Mouse (Mus musculus): Measurements from ENCODE around the gene Ddx24. TPM values are rescaled to one million over a fixed set of nuclear protein-coding genes. Genes with fewer than 3 reads are reported as not detected.
A peak's percentile ranks its signal among the peaks of the same experiment; 100 is the strongest.
"Not testable (repeated sequence)": the region's sequence is repeated elsewhere in the genome, so short reads cannot be mapped to it uniquely, and the experiment has no call there.

The Ddx24 gene
- total and polyA plus RNA-seq, 3 experiments, result 76.2 to 125 (median 83.0) TPM

DNA sequence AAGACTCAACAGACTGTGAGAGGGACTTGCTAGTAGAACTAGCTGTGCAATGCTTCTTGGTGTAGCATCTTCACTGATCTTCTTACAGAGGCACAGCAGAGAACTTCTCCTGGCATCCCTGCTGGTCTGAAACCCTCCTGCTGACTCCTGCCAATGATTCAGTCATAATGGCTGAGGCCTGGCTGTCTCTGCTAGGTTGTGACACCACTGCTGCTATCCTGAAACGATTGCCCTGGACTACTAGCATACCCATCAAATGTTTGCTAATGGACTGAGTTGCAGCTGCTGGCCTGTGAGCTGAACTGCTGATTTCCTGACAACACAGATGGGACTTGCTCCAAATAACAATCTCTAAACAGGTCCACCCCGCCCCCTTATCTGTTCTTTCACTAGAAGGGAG lies 48.9 kb upstream of the Ddx24 start:
- DNase-seq (ENCODE audit: extremely low read depth), result no peak
- H3K4me2 ChIP-seq (ENCODE audit: insufficient read depth, low read depth, poor library complexity, severe bottlenecking), result no peak overlapping the region
- no peak overlapping the region for H3K4me3 ChIP-seq (replicated peaks in 1 of 3; ENCODE audit: low read depth in 2 of 3, low read length in 2 of 3, poor library complexity in 1 of 3)
- in situ Hi-C loops (cut with MboI; ENCODE audit: low pct_ligation_motif_present, low pct_unique_long_range_greater_than_20kb, low sequenced_read_pairs), result no loop called here
- H3K36me3 ChIP-seq (replicated peaks in 1 of 2; ENCODE audit: control insufficient read depth in 1 of 2, insufficient read depth in 1 of 2, low read length in 1 of 2), result no peaks in the 10 kb centered on the region
- H3K9me3 ChIP-seq (replicated peaks; ENCODE audit: low read length), result no peaks in the 10 kb centered on the region
- peaks cover 10% of the 10 kb centered on the region for H3K27me3 ChIP-seq (replicated peaks)
- no peak overlapping the region for H3K9ac ChIP-seq (ENCODE audit: insufficient read depth, low read depth)
- dilution Hi-C loops (cut with MboI; ENCODE audit: extremely low pct_ligation_motif_present, extremely low pct_unique_long_range_greater_than_20kb, low sequenced_read_pairs), result no loop called here
- H3K79me2 ChIP-seq (replicated peaks; ENCODE audit: control insufficient read depth, extremely low read depth, insufficient read depth, poor library complexity, severe bottlenecking), result no peaks in the 10 kb centered on the region
- TF ChIP-seq NRF1 (IDR thresholded peaks at IDR 0.05; ENCODE audit: low read depth, low read length) (no peak), NELFE (IDR thresholded peaks at IDR 0.05; ENCODE audit: low read depth, low read length) (no peak), PAX5 (IDR thresholded peaks at IDR 0.05; ENCODE audit: low read length) (no peak), CHD2 (IDR thresholded peaks at IDR 0.05; ENCODE audit: low read length) (no peak), ELF1 (IDR thresholded peaks at IDR 0.05; ENCODE audit: low read depth, low read length) (no peak), IRF4 (IDR thresholded peaks at IDR 0.05; ENCODE audit: low read depth, low read length) (no peak), EP300 (IDR thresholded peaks at IDR 0.05; ENCODE audit: low read length) (no peak), BHLHE40 (IDR thresholded peaks at IDR 0.05; ENCODE audit: low read depth, low read length) (no peak), ETS1 (conservative IDR thresholded peaks at IDR 0.05; ENCODE audit: low read depth, low read length) (no peak), KAT2A (IDR thresholded peaks at IDR 0.05; ENCODE audit: insufficient replicate concordance, low read length) (no peak), TCF12 (IDR thresholded peaks at IDR 0.05; ENCODE audit: low read depth, low read length) (no peak), MAZ (IDR thresholded peaks at IDR 0.05; ENCODE audit: low read depth, low read length) (no peak), RCOR1 (conservative IDR thresholded peaks at IDR 0.05; ENCODE audit: low read depth, low read length) (no peak), USF2 (conservative IDR thresholded peaks at IDR 0.05; ENCODE audit: low read depth, low read length) (no peak), E2F4 (IDR thresholded peaks at IDR 0.05; ENCODE audit: insufficient replicate concordance, low read depth, low read length) (no peak)
- peaks cover 9 to 15% of the 10 kb centered on the region in 2 experiments for H3K4me1 ChIP-seq (ENCODE audit: control insufficient read depth in 1 of 2, insufficient read depth in 2 of 2)
- H3K27ac ChIP-seq (ENCODE audit: insufficient read depth, low read depth), result peak overlapping the region; percentile 20; the same call in 1 of the 2 replicates

DNA sequence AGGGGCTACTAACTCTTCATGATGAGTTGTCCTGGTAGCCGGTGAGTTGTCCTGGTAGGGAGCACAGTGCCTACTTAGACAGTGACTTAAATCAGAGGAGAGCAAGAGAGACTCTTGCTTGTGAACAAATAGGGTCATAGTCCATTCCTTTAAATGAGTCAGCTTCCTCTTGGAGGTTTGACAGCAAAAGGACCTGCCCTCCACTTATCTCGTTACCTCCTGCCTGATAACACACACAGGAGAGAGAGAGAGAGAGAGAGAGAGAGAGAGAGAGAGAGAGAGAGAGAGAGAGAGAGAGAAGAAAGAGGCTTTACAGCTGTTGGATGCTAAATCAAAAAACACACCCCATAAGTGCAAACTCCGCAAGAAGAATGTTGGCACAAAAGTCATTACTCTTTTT lies 31.5 kb upstream of the Ddx24 start, which contains the start of gene Ifi27l2b:
TSS of gene Ifi27l2b (minus strand) at position 84 of the 400 bp plus-strand sequence.
- dilution Hi-C loops (cut with MboI; ENCODE audit: extremely low pct_ligation_motif_present, extremely low pct_unique_long_range_greater_than_20kb, low sequenced_read_pairs), result no loop called here

DNA sequence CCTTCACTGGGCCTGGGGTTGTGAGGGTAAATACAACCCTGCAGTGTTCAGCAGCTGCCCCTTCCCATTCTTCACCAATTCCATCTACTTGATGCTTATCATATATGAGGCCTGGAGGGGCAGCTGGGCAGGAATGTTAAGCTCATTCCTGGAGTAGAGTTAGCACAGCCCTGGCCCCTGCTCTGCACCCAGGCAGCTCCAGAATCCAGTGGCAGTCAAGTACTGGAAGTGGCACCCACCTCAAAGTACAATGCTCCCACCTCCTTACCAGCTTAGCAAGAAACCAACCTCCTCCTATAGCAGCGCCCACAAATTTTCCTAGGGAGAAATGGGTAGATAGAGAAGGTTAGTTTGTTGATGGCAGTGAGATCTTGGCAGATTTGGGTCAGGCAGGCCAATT lies 31.1 kb upstream of the Ddx24 start:
- H3K36me3 ChIP-seq (replicated peaks in 1 of 2; ENCODE audit: control insufficient read depth in 1 of 2, insufficient read depth in 1 of 2, low read length in 1 of 2); DNase-seq (ENCODE audit: extremely low read depth); H3K4me3 ChIP-seq (replicated peaks in 1 of 3; ENCODE audit: low read depth in 2 of 3, low read length in 2 of 3, poor library complexity in 1 of 3); H3K4me2 ChIP-seq (ENCODE audit: insufficient read depth, low read depth, poor library complexity, severe bottlenecking); H3K9ac ChIP-seq (ENCODE audit: insufficient read depth, low read depth); H3K27ac ChIP-seq (ENCODE audit: insufficient read depth, low read depth); dilution Hi-C loops (cut with MboI; ENCODE audit: extremely low pct_ligation_motif_present, extremely low pct_unique_long_range_greater_than_20kb, low sequenced_read_pairs); H3K4me1 ChIP-seq (ENCODE audit: control insufficient read depth in 1 of 2, insufficient read depth in 2 of 2); H3K79me2 ChIP-seq (replicated peaks; ENCODE audit: control insufficient read depth, extremely low read depth, insufficient read depth, poor library complexity, severe bottlenecking); in situ Hi-C loops (cut with MboI; ENCODE audit: low pct_ligation_motif_present, low pct_unique_long_range_greater_than_20kb, low sequenced_read_pairs); H3K9me3 ChIP-seq (replicated peaks; ENCODE audit: low read length): not testable (repeated sequence)
- H3K27me3 ChIP-seq (replicated peaks), result peaks cover 16% of the 10 kb centered on the region

More for the DNA sequence above, 31.5 kb upstream of the Ddx24 start, which contains the start of gene Ifi27l2b:
- no peak for DNase-seq (ENCODE audit: extremely low read depth)
- H3K4me1 ChIP-seq (ENCODE audit: control insufficient read depth in 1 of 2, insufficient read depth in 2 of 2), result no peaks in the 10 kb centered on the region
- in situ Hi-C loops (cut with MboI; ENCODE audit: low pct_ligation_motif_present, low pct_unique_long_range_greater_than_20kb, low sequenced_read_pairs), result no loop called here
- no peak within 1 kb of the TSS for H3K4me3 ChIP-seq (replicated peaks in 1 of 3; ENCODE audit: low read depth in 2 of 3, low read length in 2 of 3, poor library complexity in 1 of 3)
- no peaks in the 10 kb centered on the region for H3K36me3 ChIP-seq (replicated peaks in 1 of 2; ENCODE audit: control insufficient read depth in 1 of 2, insufficient read depth in 1 of 2, low read length in 1 of 2)
- no peak within 1 kb of the TSS for H3K4me2 ChIP-seq (ENCODE audit: insufficient read depth, low read depth, poor library complexity, severe bottlenecking)
- TF ChIP-seq RCOR1 (conservative IDR thresholded peaks at IDR 0.05; ENCODE audit: low read depth, low read length), result no peak
- TF ChIP-seq SMC3 (IDR thresholded peaks at IDR 0.05; ENCODE audit: low read depth, low read length), result no peak
- no peak for TF ChIP-seq MXI1 (IDR thresholded peaks at IDR 0.05; ENCODE audit: low read depth, low read length)
- TF ChIP-seq NRF1 (IDR thresholded peaks at IDR 0.05; ENCODE audit: low read depth, low read length), result no peak
- TF ChIP-seq ZC3H11A (IDR thresholded peaks at IDR 0.05; ENCODE audit: low read depth, low read length), result no peak
- TF ChIP-seq USF2 (conservative IDR thresholded peaks at IDR 0.05; ENCODE audit: low read depth, low read length), result no peak
- no peak for TF ChIP-seq POLR2AphosphoS2 (IDR thresholded peaks at IDR 0.05; ENCODE audit: low read depth, low read length)
- TF ChIP-seq RAD21 (IDR thresholded peaks at IDR 0.05; ENCODE audit: low read depth, low read length), result no peak
- TF ChIP-seq EP300 (IDR thresholded peaks at IDR 0.05; ENCODE audit: low read length), result no peak
- TF ChIP-seq KAT2A (IDR thresholded peaks at IDR 0.05; ENCODE audit: insufficient replicate concordance, low read length), result no peak
- no peak for TF ChIP-seq JUN (IDR thresholded peaks at IDR 0.05; ENCODE audit: insufficient read depth, low read depth, low read length)
- no peak for TF ChIP-seq USF1 (IDR thresholded peaks at IDR 0.05; ENCODE audit: low read depth, low read length)
- TF ChIP-seq ELF1 (IDR thresholded peaks at IDR 0.05; ENCODE audit: low read depth, low read length), result no peak
- no peak for TF ChIP-seq IRF4 (IDR thresholded peaks at IDR 0.05; ENCODE audit: low read depth, low read length)
- no peak for TF ChIP-seq MAZ (IDR thresholded peaks at IDR 0.05; ENCODE audit: low read depth, low read length)
- TF ChIP-seq TBP (conservative IDR thresholded peaks at IDR 0.05; ENCODE audit: low read depth, low read length), result no peak
- no peak for TF ChIP-seq E2F4 (IDR thresholded peaks at IDR 0.05; ENCODE audit: insufficient replicate concordance, low read depth, low read length)
- TF ChIP-seq PAX5 (IDR thresholded peaks at IDR 0.05; ENCODE audit: low read length), result no peak
- no peak for TF ChIP-seq NELFE (IDR thresholded peaks at IDR 0.05; ENCODE audit: low read depth, low read length)
- TF ChIP-seq GABPA (IDR thresholded peaks at IDR 0.05; ENCODE audit: insufficient replicate concordance, low read depth, low read length), result no peak
- no peak within 1 kb of the TSS for H3K9ac ChIP-seq (ENCODE audit: insufficient read depth, low read depth)
- H3K27me3 ChIP-seq (replicated peaks), result peaks cover 16% of the 10 kb centered on the region
- no peak within 1 kb of the TSS for H3K27ac ChIP-seq (ENCODE audit: insufficient read depth, low read depth)
- H3K79me2 ChIP-seq (replicated peaks; ENCODE audit: control insufficient read depth, extremely low read depth, insufficient read depth, poor library complexity, severe bottlenecking), result no peaks in the 10 kb centered on the region
- H3K9me3 ChIP-seq (replicated peaks; ENCODE audit: low read length), result peaks cover 3% of the 10 kb centered on the region
